Mouse (Mus musculus) limb, embryonic 10.5 days (tissue): ENCODE measurements at regions not wholly inside any gene's neighbourhood (a gene's known extent, or its start where the extent isn't known, plus 50 kb on each side); places are given as distances from the start of the nearest gene placed in this dataset.

ENCODE experiments used
- DNase-seq: peaks from one replicate; pipeline ENCODE4 v3.0.0-alpha.2; 2017; ENCODE audit warnings: low spot score
- H3K27ac ChIP-seq: fragments of 300-500 bp; sonication (generic); 2 replicates; pipeline ENCODE4 v1.5.1; 2016; ENCODE audit warnings: mild to moderate bottlenecking
- H3K27me3 ChIP-seq: fragments of 300-500 bp; sonication (generic); 2 replicates; pipeline ENCODE4 v1.6.1; 2016; ENCODE audit warnings: low read depth, mild to moderate bottlenecking; ENCODE audit not compliant: poor library complexity, severe bottlenecking
- H3K36me3 ChIP-seq: fragments of 300-500 bp; sonication (generic); 2 replicates; pipeline ENCODE4 v1.6.1; 2016; ENCODE audit warnings: mild to moderate bottlenecking, moderate library complexity
- H3K4me1 ChIP-seq: fragments of 300-500 bp; sonication (generic); 2 replicates; pipeline ENCODE4 v1.6.1; 2016
- H3K4me3 ChIP-seq: fragments of 300-500 bp; sonication (generic); 2 replicates; pipeline ENCODE4 v1.5.1; 2016; ENCODE audit warnings: mild to moderate bottlenecking, moderate library complexity
- H3K9me3 ChIP-seq: fragments of 300-500 bp; sonication (generic); replicated peaks from 2 replicates; pipeline ENCODE4 v1.6.1; 2016; ENCODE audit warnings: mild to moderate bottlenecking
- WGBS: fragments of 180-500 bp; shearing (Covaris S2); methylation state at CpG from one replicate; pipeline ENCODE4 v1.1.7; 2016; 5-methylcytosine and 5-hydroxymethylcytosine counted together

GRCm38 (mm10) chr3:9884691-9885354, 203.1 kb upstream of the Gm9833 start:
- H3K36me3 ChIP-seq = no peaks in the 10 kb centered on the region
- H3K27me3 ChIP-seq = no peaks in the 10 kb centered on the region
- H3K4me3 ChIP-seq = no peak overlapping the region
- H3K9me3 ChIP-seq = no peaks in the 10 kb centered on the region
- no peak overlapping the region for H3K27ac ChIP-seq
- DNase-seq = no peak
- no peaks in the 10 kb centered on the region for H3K4me1 ChIP-seq
- 65% methylated on average over 5 of the region's 5 CpGs for whole genome bisulfite sequencing

GRCm38 (mm10) chr3:9885565-9885964, 202.3 kb upstream of the Gm9833 start:
- no peak overlapping the region for H3K27ac ChIP-seq
- no peaks in the 10 kb centered on the region for H3K36me3 ChIP-seq
- no peaks in the 10 kb centered on the region for H3K4me1 ChIP-seq
- H3K4me3 ChIP-seq = no peak overlapping the region
- no peaks in the 10 kb centered on the region for H3K9me3 ChIP-seq
- no peak for DNase-seq
- H3K27me3 ChIP-seq = no peaks in the 10 kb centered on the region
- 65% methylated on average over 8 of the region's 8 CpGs for whole genome bisulfite sequencing

GRCm38 (mm10) chr3:9886077-9886476, 201.8 kb upstream of the Gm9833 start:
- no peak for DNase-seq
- Histone ChIP-seq H3K27ac (no peak overlapping the region), H3K4me1 (no peaks in the 10 kb centered on the region), H3K36me3 (no peaks in the 10 kb centered on the region), H3K27me3 (no peaks in the 10 kb centered on the region), H3K4me3 (no peak overlapping the region), H3K9me3 (no peaks in the 10 kb centered on the region)
- 79% methylated on average over 4 of the region's 4 CpGs for WGBS

GRCm38 (mm10) chr3:9886765-9887626, 200.9 kb upstream of the Gm9833 start:
- no peaks in the 10 kb centered on the region for H3K27me3 ChIP-seq
- H3K27ac ChIP-seq = no peak overlapping the region
- H3K4me3 ChIP-seq = no peak overlapping the region
- no peaks in the 10 kb centered on the region for H3K9me3 ChIP-seq
- H3K36me3 ChIP-seq = no peaks in the 10 kb centered on the region
- WGBS = 84% methylated on average over 10 of the region's 10 CpGs
- H3K4me1 ChIP-seq = no peaks in the 10 kb centered on the region
- DNase-seq = no peak

GRCm38 (mm10) chr3:9887627-9887994, 200.3 kb upstream of the Gm9833 start:
- DNase-seq = no peak
- 91% methylated on average over 2 of the region's 2 CpGs for WGBS
- Histone ChIP-seq H3K36me3 (no peaks in the 10 kb centered on the region), H3K4me3 (no peak overlapping the region), H3K4me1 (no peaks in the 10 kb centered on the region), H3K27ac (no peak overlapping the region), H3K27me3 (no peaks in the 10 kb centered on the region), H3K9me3 (no peaks in the 10 kb centered on the region)

GRCm38 (mm10) chr3:9888051-9888450, 199.9 kb upstream of the Gm9833 start:
- Histone ChIP-seq H3K36me3 (no peaks in the 10 kb centered on the region), H3K9me3 (no peaks in the 10 kb centered on the region)
- WGBS = 89% methylated on average over 5 of the region's 5 CpGs

GRCm38 (mm10) chr3:9892884-9893494, 194.9 kb upstream of the Gm9833 start:
- WGBS = 83% methylated on average over 4 of the region's 4 CpGs
- Histone ChIP-seq H3K27ac (no peak overlapping the region), H3K4me1 (no peaks in the 10 kb centered on the region), H3K9me3 (no peaks in the 10 kb centered on the region), H3K36me3 (no peaks in the 10 kb centered on the region), H3K4me3 (no peak overlapping the region), H3K27me3 (no peaks in the 10 kb centered on the region)
- no peak for DNase-seq

More at GRCm38 (mm10) chr3:9888051-9888450, 199.9 kb upstream of the Gm9833 start:
- no peak overlapping the region for H3K27ac ChIP-seq
- no peak overlapping the region for H3K4me3 ChIP-seq
- H3K4me1 ChIP-seq = no peaks in the 10 kb centered on the region
- no peak for DNase-seq
- no peaks in the 10 kb centered on the region for H3K27me3 ChIP-seq

- no peaks in the 10 kb centered on the region for H3K36me3 ChIP-seq
- no peak overlapping the region for H3K4me3 ChIP-seq
- no peaks in the 10 kb centered on the region for H3K9me3 ChIP-seq
- no peaks in the 10 kb centered on the region for H3K4me1 ChIP-seq
- H3K27me3 ChIP-seq = no peaks in the 10 kb centered on the region
- no peak for DNase-seq
- 95% methylated on average over 11 of the region's 11 CpGs for WGBS
- no peak overlapping the region for H3K27ac ChIP-seq
These were observed 192.3 kb upstream of the Gm9833 start for GRCm38 (mm10) chr3:9895396-9896135.

- H3K9me3 ChIP-seq = no peaks in the 10 kb centered on the region
- H3K36me3 ChIP-seq = no peaks in the 10 kb centered on the region
- no peaks in the 10 kb centered on the region for H3K4me1 ChIP-seq
- H3K4me3 ChIP-seq = no peak overlapping the region
- 90% methylated on average over 5 of the region's 5 CpGs for WGBS
- H3K27me3 ChIP-seq = no peaks in the 10 kb centered on the region
- no peak overlapping the region for H3K27ac ChIP-seq
- DNase-seq = no peak
These were observed 191.6 kb upstream of the Gm9833 start for GRCm38 (mm10) chr3:9896303-9896702.

GRCm38 (mm10) chr3:9901663-9902062, 186.2 kb upstream of the Gm9833 start:
- WGBS = 82% methylated on average over 5 of the region's 5 CpGs
- Histone ChIP-seq H3K4me3 (no peak overlapping the region), H3K4me1 (no peaks in the 10 kb centered on the region), H3K9me3 (no peaks in the 10 kb centered on the region), H3K27ac (no peak overlapping the region), H3K36me3 (no peaks in the 10 kb centered on the region), H3K27me3 (no peaks in the 10 kb centered on the region)
- DNase-seq = no peak

- no peaks in the 10 kb centered on the region for H3K4me1 ChIP-seq
- no peaks in the 10 kb centered on the region for H3K27me3 ChIP-seq
- H3K27ac ChIP-seq = no peak overlapping the region
- H3K9me3 ChIP-seq = no peaks in the 10 kb centered on the region
- H3K4me3 ChIP-seq = no peak overlapping the region
- no peak for DNase-seq
- WGBS = 92% methylated on average over 1 of the region's 1 CpGs
- no peaks in the 10 kb centered on the region for H3K36me3 ChIP-seq
These were observed 174.6 kb upstream of the Gm9833 start for GRCm38 (mm10) chr3:9913357-9913756.

GRCm38 (mm10) chr3:9916538-9917106, 171.3 kb upstream of the Gm9833 start:
- no peak for DNase-seq
- Histone ChIP-seq H3K4me3 (no peak overlapping the region), H3K27me3 (no peaks in the 10 kb centered on the region), H3K4me1 (no peaks in the 10 kb centered on the region), H3K36me3 (no peaks in the 10 kb centered on the region), H3K27ac (no peak overlapping the region), H3K9me3 (no peaks in the 10 kb centered on the region)
- WGBS = 86% methylated on average over 7 of the region's 7 CpGs
